Mouse (Mus musculus) neutrophil, adult 5-6 weeks (primary cell): ENCODE results near the gene Nup155. TPM values are rescaled to one million over a fixed set of nuclear protein-coding genes. Genes with fewer than 3 reads are reported as not detected.

ENCODE experiments used
- ATAC-seq: fragments of 151-379, 151-347 bp; 2 replicates; pipeline ENCODE4 v1.8.0; 2017; ENCODE audit warnings: mild to moderate bottlenecking, moderate TSS enrichment; ENCODE audit not compliant: insufficient number of reproducible peaks, poor library complexity, low FRiP score, severe bottlenecking; ENCODE audit errors: extremely low read depth
- total RNA-seq: library from RNA; stranded (forward); fragments of 200-1000 nt; gene quantifications from 2 replicates; pipeline ENCODE4 v1.2.3, GENCODE M21; 2017

The Nup155 gene
- total RNA-seq, 1 experiment from 2014 or later = 30.0 TPM

DNA sequence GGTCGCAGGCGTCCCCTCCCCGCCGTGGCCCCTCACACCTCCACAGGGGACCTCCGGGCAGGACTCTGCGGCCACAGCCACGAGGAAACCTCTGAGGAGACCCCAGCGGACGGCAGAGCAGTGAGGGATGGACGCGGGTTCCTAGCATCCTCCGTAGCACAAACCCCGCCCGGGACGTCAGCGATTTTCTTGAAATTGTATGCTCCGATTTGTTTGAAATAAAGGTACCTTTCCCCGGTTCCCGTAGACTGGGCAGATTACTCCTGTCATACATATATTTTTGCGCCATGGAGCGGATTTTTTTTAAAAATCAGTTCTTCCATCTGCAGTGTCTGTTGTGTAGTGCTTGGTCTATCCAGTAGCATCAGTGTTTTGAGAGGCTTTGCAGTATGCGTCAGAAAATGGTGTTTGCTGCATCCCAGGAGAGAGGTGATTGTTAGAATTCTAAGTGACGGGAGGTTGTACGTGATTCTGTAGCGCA, 60.2 kb downstream of the Nup155 start:
- no peak; the same call in 1 of the 2 replicates for ATAC-seq

DNA sequence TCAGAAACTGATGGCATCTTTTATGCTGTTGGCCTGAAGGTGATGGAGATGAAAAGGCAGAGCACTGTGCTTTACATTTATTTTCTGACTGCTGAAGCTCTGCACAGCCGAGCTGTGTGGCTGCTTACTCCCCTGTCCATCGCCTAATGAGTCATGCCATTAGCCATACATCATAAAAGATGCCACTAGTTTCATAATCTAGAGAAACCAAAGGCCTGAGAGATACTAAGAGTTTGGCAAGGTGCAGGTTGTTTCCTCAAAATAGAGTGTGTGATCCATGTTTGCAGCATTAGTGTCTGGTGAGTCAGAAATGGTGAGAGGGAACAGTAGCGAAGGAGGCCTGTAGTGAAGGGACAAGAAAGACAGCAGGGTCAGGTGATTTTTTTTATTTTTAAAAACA, 80.5 kb downstream of the Nup155 start:
- ATAC-seq = no peak

DNA sequence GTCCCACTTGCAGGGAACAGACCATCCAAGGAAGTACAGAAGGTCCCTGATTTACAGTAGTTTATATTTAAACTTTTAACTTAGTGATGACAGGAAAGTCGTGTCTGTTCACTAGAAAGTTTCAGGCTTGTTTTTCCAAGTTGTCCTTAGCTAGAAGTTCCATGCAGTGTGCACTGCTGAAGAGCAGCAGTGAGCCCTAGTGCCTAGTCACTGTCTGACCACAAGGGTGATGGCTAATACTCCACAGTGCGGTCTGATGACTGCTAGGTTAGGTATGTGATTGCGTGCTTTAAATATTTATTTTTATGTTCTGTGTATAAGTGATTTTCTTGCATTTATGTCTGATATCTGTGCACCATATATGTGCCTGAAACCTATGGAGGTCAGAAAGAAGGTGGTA, 81.4 kb downstream of the Nup155 start:
- no peak for ATAC-seq

DNA sequence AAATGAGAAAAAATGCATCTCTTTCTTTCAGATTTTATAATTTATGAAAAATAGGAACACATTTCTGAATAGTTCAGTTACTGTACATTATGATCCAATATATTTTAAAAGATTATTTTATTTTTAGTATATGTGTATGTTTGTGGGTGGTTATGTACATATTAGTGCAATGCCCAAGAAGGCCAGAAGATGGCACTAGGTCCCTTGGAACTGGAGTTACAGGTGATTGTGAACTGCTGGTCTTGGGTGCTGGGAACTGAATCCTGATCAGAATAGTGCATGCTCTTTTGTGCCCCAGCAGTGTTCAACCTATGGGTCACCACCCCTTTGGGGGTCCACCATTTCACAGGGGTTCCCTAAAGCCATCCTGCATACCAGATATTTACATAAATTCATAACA, 91.2 kb downstream of the Nup155 start:
- ATAC-seq = no peak

- ATAC-seq = no peak
These were observed 99.3 kb downstream of the Nup155 start for GRCm38 (mm10) chr15:8208362-8208761.

Other genes starting within 250 kb of the Nup155 start
- gene Wdr70, start 10.1 kb upstream of the Nup155 start, total RNA-seq = 30.0 and 32.8 TPM in 2 replicates
- gene Cplane1, start 59.8 kb downstream of the Nup155 start, total RNA-seq = 12.0 and 13.5 TPM in 2 replicates